Mouse (Mus musculus) liver, adult 2 months (tissue): ENCODE measurements at regions not wholly inside any gene's neighbourhood (a gene's known extent, or its start where the extent isn't known, plus 50 kb on each side); places are given as distances from the start of the nearest gene placed in this dataset.

ENCODE experiments used
- CTCF ChIP-seq: fragments of 200-500 bp; IDR thresholded peaks from 2 replicates; pipeline ENCODE4 v1.5.1; 2011; ENCODE audit warnings: low read depth, low read length, control low read depth
- POLR2A ChIP-seq: fragments of 200-500 bp; IDR thresholded peaks from 2 replicates; pipeline ENCODE4 v1.6.1; 2011; ENCODE audit warnings: low read length, control low read depth; ENCODE audit not compliant: insufficient read depth; ENCODE audit errors: extremely low read depth

- no peak for TF ChIP-seq CTCF
- no peak for TF ChIP-seq POLR2A
These were observed 233.3 kb downstream of the Gm7489 start for GRCm38 (mm10) chr15:54117967-54118538.
